Mouse (Mus musculus) layer of hippocampus, adult 18-20 months (tissue): ENCODE measurements around the gene Olfr350. TPM values are rescaled to one million over a fixed set of nuclear protein-coding genes. Genes with fewer than 3 reads are reported as not detected.

Experiments
- DNase-seq, 2 experiments: peaks; one replicate each; pipeline ENCODE4 v3.0.0; 2022; ENCODE audit warnings: low spot score in 2 of 2
- long read RNA-seq: library from polyadenylated mRNA; stranded (forward); transcript quantifications from one replicate; pipeline ENCODE4 v2.0.0, GENCODE M21; 2021
- total RNA-seq, 2 experiments: library from RNA; stranded (reverse); gene quantifications; 2 replicates each; pipeline ENCODE4 v1.2.3; 2021

The Olfr350 gene
- not detected for total RNA-seq
- long read RNA-seq: 0 reads

GRCm38 (mm10) chr2:36846010-36846409 is at the start of gene Olfr350:
Gene Olfr350 (plus strand): TSS chr2:36846310.
- no peak for DNase-seq

GRCm38 (mm10) chr2:36816932-36817331 is 29.2 kb upstream of the Olfr350 start, which contains the start of gene Olfr3:
Gene Olfr3 (minus strand): TSS chr2:36817032.
- no peak for DNase-seq

GRCm38 (mm10) chr2:36862560-36862959 is 16.4 kb downstream of the Olfr350 start, which contains the start of gene Olfr351:
Gene Olfr351 (minus strand): TSS chr2:36862660.
- no peak for DNase-seq

GRCm38 (mm10) chr2:36868160-36868559 is 22.1 kb downstream of the Olfr350 start, which contains the start of gene Olfr352:
Gene Olfr352 (plus strand): TSS chr2:36868460.
- DNase-seq: no peak

- no peak for DNase-seq
Observed at GRCm38 (mm10) chr2:36892836-36893235, 46.7 kb downstream of the Olfr350 start, which contains the start of gene Olfr353. Gene Olfr353 (minus strand): TSS chr2:36892936.

GRCm38 (mm10) chr2:36897114-36897513 is 51.0 kb downstream of the Olfr350 start:
- no peak for DNase-seq

Other genes with a start within 250 kb of the Olfr350 start
- gene Olfr345, start 206.3 kb upstream of the Olfr350 start, total RNA-seq: not detected
- not detected for gene Olfr346, start 160.5 kb upstream of the Olfr350 start, total RNA-seq
- not detected for gene Olfr347, start 114.4 kb upstream of the Olfr350 start, total RNA-seq
- gene Olfr348, start 62.0 kb upstream of the Olfr350 start, total RNA-seq: not detected
- gene Olfr50, start 55.8 kb upstream of the Olfr350 start, total RNA-seq: not detected
- not detected for gene Olfr3, start 29.3 kb upstream of the Olfr350 start, total RNA-seq
- not detected for gene Olfr351, start 16.4 kb downstream of the Olfr350 start, total RNA-seq
- not detected for gene Olfr352, start 22.1 kb downstream of the Olfr350 start, total RNA-seq
- gene Olfr353, start 46.6 kb downstream of the Olfr350 start, total RNA-seq: not detected
- gene Olfr354, start 59.4 kb downstream of the Olfr350 start, total RNA-seq: not detected
- not detected for gene Olfr355, start 82.6 kb downstream of the Olfr350 start, total RNA-seq
- gene Olfr356, start 90.8 kb downstream of the Olfr350 start, total RNA-seq: not detected
- gene Olfr357, start 147.5 kb downstream of the Olfr350 start, total RNA-seq: not detected
- gene Olfr358, start 163.0 kb downstream of the Olfr350 start, total RNA-seq: not detected
- gene Olfr360, start 219.4 kb downstream of the Olfr350 start, total RNA-seq: not detected
- not detected for gene Olfr361, start 243.0 kb downstream of the Olfr350 start, total RNA-seq